Mouse (Mus musculus): ENCODE data around the gene Rad18. TPM values are rescaled to one million over a fixed set of nuclear protein-coding genes. Genes with fewer than 3 reads are reported as not detected.

Gene Rad18
- polyA plus RNA-seq, 2 experiments, result 8.3 to 22.4 TPM

- no peaks in the 10 kb centered on the region for H3K4me1 ChIP-seq (replicated peaks; ENCODE audit: control insufficient read depth in 2 of 2, insufficient read depth in 2 of 2, low read length in 1 of 2)
- H3K36me3 ChIP-seq (replicated peaks; ENCODE audit: control insufficient read depth, insufficient read depth, low read depth), result peaks cover 4% of the 10 kb centered on the region
- no peaks in the 10 kb centered on the region for H3K27me3 ChIP-seq (ENCODE audit: control insufficient read depth, insufficient read depth, low read length)
- TF ChIP-seq CTCF (IDR thresholded peaks at IDR 0.05; ENCODE audit: low read depth) (no peak), EP300 (IDR thresholded peaks at IDR 0.05; ENCODE audit: low read depth) (no peak)
- 80% methylated on average over 4 of the region's 4 CpGs for WGBS (ENCODE audit: insufficient replicate concordance)
- H3K9ac ChIP-seq (replicated peaks), result no peak overlapping the region
- ATAC-seq (ENCODE audit: insufficient read depth), result no peak
- no peak overlapping the region for H3K4me3 ChIP-seq (ENCODE audit: insufficient read depth in 1 of 2, low read depth in 2 of 2, low read length in 2 of 2)
- no peak overlapping the region for H3K27ac ChIP-seq
- H3K9me3 ChIP-seq (ENCODE audit: control insufficient read depth, low read length), result no peaks in the 10 kb centered on the region
- DNase-seq (ENCODE audit: low read depth in 3 of 3, low spot score in 3 of 3), result no peak
- H3K4me2 ChIP-seq (ENCODE audit: low read depth), result no peak overlapping the region
Measured at GRCm38 (mm10) chr6:112630291-112630690, 66.2 kb downstream of the Rad18 start.

- Histone ChIP-seq H3K4me1 (replicated peaks; ENCODE audit: control insufficient read depth in 2 of 2, insufficient read depth in 2 of 2, low read length in 1 of 2) (no peaks in the 10 kb centered on the region), H3K36me3 (replicated peaks; ENCODE audit: control insufficient read depth, insufficient read depth, low read depth) (peaks cover 4% of the 10 kb centered on the region), H3K4me3 (ENCODE audit: insufficient read depth in 1 of 2, low read depth in 2 of 2, low read length in 2 of 2) (no peak overlapping the region), H3K27ac (no peak overlapping the region), H3K4me2 (ENCODE audit: low read depth) (no peak overlapping the region), H3K9me3 (ENCODE audit: control insufficient read depth, low read length) (no peaks in the 10 kb centered on the region), H3K9ac (replicated peaks) (no peak overlapping the region), H3K27me3 (ENCODE audit: control insufficient read depth, insufficient read depth, low read length) (no peaks in the 10 kb centered on the region)
- WGBS (ENCODE audit: insufficient replicate concordance), result 88% methylated on average over 8 of the region's 8 CpGs
- ATAC-seq (ENCODE audit: insufficient read depth) (no peak), DNase-seq (ENCODE audit: low read depth in 3 of 3, low spot score in 3 of 3) (no peak)
- TF ChIP-seq EP300 (IDR thresholded peaks at IDR 0.05; ENCODE audit: low read depth) (no peak), CTCF (IDR thresholded peaks at IDR 0.05; ENCODE audit: low read depth) (no peak)
Measured at GRCm38 (mm10) chr6:112628301-112628700, 68.2 kb downstream of the Rad18 start.

GRCm38 (mm10) chr6:112622321-112622720, 74.2 kb downstream of the Rad18 start:
- H3K27me3 ChIP-seq (ENCODE audit: control insufficient read depth, insufficient read depth, low read length), result no peaks in the 10 kb centered on the region
- no peaks in the 10 kb centered on the region for H3K4me1 ChIP-seq (replicated peaks; ENCODE audit: control insufficient read depth in 2 of 2, insufficient read depth in 2 of 2, low read length in 1 of 2)
- DNase-seq (ENCODE audit: low read depth in 3 of 3, low spot score in 3 of 3) (no peak), ATAC-seq (ENCODE audit: insufficient read depth) (no peak)
- no peak overlapping the region for H3K9ac ChIP-seq (replicated peaks)
- H3K4me3 ChIP-seq (ENCODE audit: insufficient read depth in 1 of 2, low read depth in 2 of 2, low read length in 2 of 2), result no peak overlapping the region
- H3K27ac ChIP-seq, result no peak overlapping the region
- peaks cover 6% of the 10 kb centered on the region for H3K36me3 ChIP-seq (replicated peaks; ENCODE audit: control insufficient read depth, insufficient read depth, low read depth)
- no peaks in the 10 kb centered on the region for H3K9me3 ChIP-seq (ENCODE audit: control insufficient read depth, low read length)
- H3K4me2 ChIP-seq (ENCODE audit: low read depth), result no peak overlapping the region
- no peak for TF ChIP-seq CTCF (IDR thresholded peaks at IDR 0.05; ENCODE audit: low read depth)
- TF ChIP-seq EP300 (IDR thresholded peaks at IDR 0.05; ENCODE audit: low read depth), result no peak
- WGBS (ENCODE audit: insufficient replicate concordance), result 77% methylated on average over 4 of the region's 4 CpGs

GRCm38 (mm10) chr6:112620027-112620426, 76.5 kb downstream of the Rad18 start:
- Histone ChIP-seq H3K27ac (no peak overlapping the region), H3K9me3 (ENCODE audit: control insufficient read depth, low read length) (no peaks in the 10 kb centered on the region), H3K27me3 (ENCODE audit: control insufficient read depth, insufficient read depth, low read length) (no peaks in the 10 kb centered on the region), H3K4me3 (ENCODE audit: insufficient read depth in 1 of 2, low read depth in 2 of 2, low read length in 2 of 2) (no peak overlapping the region), H3K4me2 (ENCODE audit: low read depth) (no peak overlapping the region), H3K36me3 (replicated peaks; ENCODE audit: control insufficient read depth, insufficient read depth, low read depth) (peaks cover 2% of the 10 kb centered on the region; the same call in 1 of the 2 replicates), H3K9ac (replicated peaks) (no peak overlapping the region), H3K4me1 (replicated peaks; ENCODE audit: control insufficient read depth in 2 of 2, insufficient read depth in 2 of 2, low read length in 1 of 2) (no peaks in the 10 kb centered on the region)
- ATAC-seq (ENCODE audit: insufficient read depth) (no peak), DNase-seq (ENCODE audit: low read depth in 3 of 3, low spot score in 3 of 3) (no peak)
- no peak for TF ChIP-seq EP300 (IDR thresholded peaks at IDR 0.05; ENCODE audit: low read depth)
- no peak for TF ChIP-seq CTCF (IDR thresholded peaks at IDR 0.05; ENCODE audit: low read depth)
- WGBS (ENCODE audit: insufficient replicate concordance), result 85% methylated on average over 5 of the region's 5 CpGs

GRCm38 (mm10) chr6:112617728-112618318, 78.7 kb downstream of the Rad18 start:
- ATAC-seq (ENCODE audit: insufficient read depth) (peak; percentile 33; the same call in 1 of the 2 replicates), DNase-seq (ENCODE audit: low read depth in 3 of 3, low spot score in 3 of 3) (no peak)
- Histone ChIP-seq H3K36me3 (replicated peaks; ENCODE audit: control insufficient read depth, insufficient read depth, low read depth) (peaks cover 2% of the 10 kb centered on the region; the same call in 1 of the 2 replicates), H3K4me1 (replicated peaks; ENCODE audit: control insufficient read depth in 2 of 2, insufficient read depth in 2 of 2, low read length in 1 of 2) (no peaks in the 10 kb centered on the region), H3K27ac (no peak overlapping the region), H3K27me3 (ENCODE audit: control insufficient read depth, insufficient read depth, low read length) (no peaks in the 10 kb centered on the region), H3K9me3 (ENCODE audit: control insufficient read depth, low read length) (no peaks in the 10 kb centered on the region), H3K4me3 (ENCODE audit: insufficient read depth in 1 of 2, low read depth in 2 of 2, low read length in 2 of 2) (no peak overlapping the region), H3K4me2 (ENCODE audit: low read depth) (no peak overlapping the region), H3K9ac (replicated peaks) (no peak overlapping the region)
- 75% methylated on average over 4 of the region's 4 CpGs for WGBS (ENCODE audit: insufficient replicate concordance)
- TF ChIP-seq CTCF (IDR thresholded peaks at IDR 0.05; ENCODE audit: low read depth) (no peak), EP300 (IDR thresholded peaks at IDR 0.05; ENCODE audit: low read depth) (no peak)

Measured in liver, embryonic 14.5 days (tissue).